Mouse (Mus musculus) neural tube, postnatal 0 days (tissue): ENCODE data around the gene Gja10. TPM values are rescaled to one million over a fixed set of nuclear protein-coding genes. Genes with fewer than 3 reads are reported as not detected.

Experiments used
- polyA plus RNA-seq: library from polyadenylated mRNA; unstranded; fragments of >200 nt; fragmentation: Nextera tagmentation; extraction: Ambion mirVana; gene quantifications from 2 replicates; pipeline ENCODE4 v1.2.1, GENCODE M21; 2015

Gene Gja10
- 0.11 TPM in 1 of 2 replicates, not detected in the other for polyA plus RNA-seq

GRCm38 (mm10) chr4:32602660-32603059 is at the start of gene Gja10:
Gene Gja10 (minus strand): TSS chr4:32602760.

GRCm38 (mm10) chr4:32615034-32615881 is 12.7 kb upstream of the Gja10 start, which contains the start of gene Casp8ap2:
Gene Casp8ap2 (plus strand): TSS chr4:32615451.

Other genes starting within 250 kb of the Gja10 start
- 30.0 and 32.8 TPM in 2 replicates for gene Casp8ap2, start 12.7 kb upstream of the Gja10 start, polyA plus RNA-seq
- gene Mdn1, start 54.4 kb upstream of the Gja10 start, polyA plus RNA-seq: 10.0 and 11.5 TPM in 2 replicates
- 106 and 114 TPM in 2 replicates for gene Lyrm2, start 197.5 kb upstream of the Gja10 start, polyA plus RNA-seq